Mouse (Mus musculus): ENCODE results near the gene Pabpc4. TPM values are rescaled to one million over a fixed set of nuclear protein-coding genes. Genes with fewer than 3 reads are reported as not detected.

Gene Pabpc4
- polyA plus RNA-seq, 1 experiment from 2014 or later: 51.3 TPM

Other genes with a start within 250 kb of the Pabpc4 start
- gene Trit1, start 245.8 kb upstream of the Pabpc4 start, polyA plus RNA-seq (2015; fragmentation: Nextera tagmentation; extraction: Ambion mirVana): 9.9 and 10.9 TPM in 2 replicates
- 0.15 and 0.36 TPM in 2 replicates for gene Bmp8b, start 157.2 kb upstream of the Pabpc4 start, polyA plus RNA-seq (2015; fragmentation: Nextera tagmentation; extraction: Ambion mirVana)
- gene Oxct2b, start 146.1 kb upstream of the Pabpc4 start, polyA plus RNA-seq (2015; fragmentation: Nextera tagmentation; extraction: Ambion mirVana): not detected in 2 replicates
- 51.3 and 58.0 TPM in 2 replicates for gene Ppie, start 122.4 kb upstream of the Pabpc4 start, polyA plus RNA-seq (2015; fragmentation: Nextera tagmentation; extraction: Ambion mirVana)
- gene Hpcal4, start 79.1 kb upstream of the Pabpc4 start, polyA plus RNA-seq (2015; fragmentation: Nextera tagmentation; extraction: Ambion mirVana): 0.72 and 0.80 TPM in 2 replicates
- gene Nt5c1a, start 60.8 kb upstream of the Pabpc4 start, polyA plus RNA-seq (2015; fragmentation: Nextera tagmentation; extraction: Ambion mirVana): 1.3 and 1.5 TPM in 2 replicates
- gene Heyl, start 28.8 kb upstream of the Pabpc4 start, polyA plus RNA-seq (2015; fragmentation: Nextera tagmentation; extraction: Ambion mirVana): 13.0 and 21.2 TPM in 2 replicates
- not detected in 2 replicates for gene Oxct2a, start 61.3 kb downstream of the Pabpc4 start, polyA plus RNA-seq (2015; fragmentation: Nextera tagmentation; extraction: Ambion mirVana)
- gene Bmp8a, start 80.9 kb downstream of the Pabpc4 start, polyA plus RNA-seq (2015; fragmentation: Nextera tagmentation; extraction: Ambion mirVana): 0.11 TPM in 1 of 2 replicates, not detected in the other